ENCODE assay signal across 16 mouse cellular contexts in genomic region chr6:54102210-54102609, GRCm38 (mm10).
"Had no signal": no experiment of that assay in that cellular context is flagged by ENCODE, and none has a peak within 500 bp of the region (broad histone marks: within the 10 kb centered on the region; RNA-seq: fewer than 3 reads in every experiment).

No protein-coding gene starts in this region.

- DNase-seq: liver, postnatal 0 days; lung, adult 2 months; lung, postnatal 10 days; right cerebral cortex, postnatal 14 days; thymus, adult 2 months; thymus, postnatal 25 days; thymus, postnatal 4 days had no signal

- H3K4me3 ChIP-seq: liver, embryonic 15.5 days; megakaryocyte, embryonic 14.5 days; midbrain, embryonic 13.5 days; midbrain, embryonic 15.5 days; neural tube, embryonic 12.5 days; stomach, embryonic 15.5 days had no signal

- H3K36me3 ChIP-seq: liver, embryonic 15.5 days; midbrain, embryonic 13.5 days; midbrain, embryonic 15.5 days; neural tube, embryonic 12.5 days; stomach, embryonic 15.5 days had no signal

- H3K4me1 ChIP-seq: liver, embryonic 15.5 days; neural tube, embryonic 12.5 days; stomach, embryonic 15.5 days had no signal

- H3K9me3 ChIP-seq: liver, embryonic 15.5 days; megakaryocyte, embryonic 14.5 days; midbrain, embryonic 13.5 days; midbrain, embryonic 15.5 days; neural tube, embryonic 12.5 days; stomach, embryonic 15.5 days had no signal

- ATAC-seq: liver, postnatal 0 days; midbrain, embryonic 13.5 days; midbrain, embryonic 15.5 days had no signal

- H3K4me2 ChIP-seq: liver, embryonic 15.5 days; midbrain, embryonic 11.5 days; midbrain, embryonic 13.5 days; midbrain, embryonic 15.5 days; neural tube, embryonic 12.5 days; stomach, embryonic 15.5 days had no signal

- H3K27me3 ChIP-seq: liver, embryonic 15.5 days; midbrain, embryonic 13.5 days; midbrain, embryonic 15.5 days; neural tube, embryonic 12.5 days; stomach, embryonic 15.5 days had no signal

- H3K27ac ChIP-seq: liver, embryonic 15.5 days; macrophage; midbrain, embryonic 13.5 days; midbrain, embryonic 15.5 days; neural tube, embryonic 12.5 days; stomach, embryonic 15.5 days; stomach, postnatal 0 days had no signal

- H3K9ac ChIP-seq: liver, embryonic 15.5 days; liver, postnatal 0 days; midbrain, embryonic 13.5 days; midbrain, embryonic 15.5 days; neural tube, embryonic 12.5 days; stomach, embryonic 15.5 days had no signal
